Mouse (Mus musculus) MEL (cell line): ENCODE results near the gene Nrbp1. TPM values are rescaled to one million over a fixed set of nuclear protein-coding genes. Genes with fewer than 3 reads are reported as not detected.

ENCODE experiments used
- DNase-seq: peaks from one replicate; pipeline ENCODE4 v3.0.0; 2011; ENCODE audit warnings: low read depth, low spot score
- H3K27ac ChIP-seq: 2 replicates; pipeline ENCODE4 v1.5.1; 2012; ENCODE audit warnings: low read depth, mild to moderate bottlenecking, control low read depth, low read length, moderate library complexity; ENCODE audit not compliant: control insufficient read depth
- H3K27me3 ChIP-seq, 2 experiments: fragments of 150-350 bp in 1 of 2; sonication (generic) in 1 of 2; 2 replicates each; pipeline ENCODE4 v1.6.1; 2012; ENCODE audit warnings: low read length in 2 of 2, mild to moderate bottlenecking in 2 of 2, improper control_type of control experiment in 1 of 2, moderate library complexity in 1 of 2; ENCODE audit not compliant: insufficient read depth in 2 of 2, control insufficient read depth in 1 of 2
- H3K36me3 ChIP-seq, 2 experiments: 2 replicates each; pipeline ENCODE4 v1.6.1; 2012 to 2014; ENCODE audit warnings: low read length in 2 of 2, improper control_type of control experiment in 1 of 2, inconsistent platforms in 1 of 2, mild to moderate bottlenecking in 1 of 2; ENCODE audit not compliant: insufficient read depth in 2 of 2, control insufficient read depth in 1 of 2
- H3K4me1 ChIP-seq, 2 experiments: fragments of 150-350 bp in 1 of 2; sonication (generic) in 1 of 2; 2 replicates each; pipeline ENCODE4 v1.6.1; 2012; ENCODE audit warnings: low read length in 2 of 2, improper control_type of control experiment in 1 of 2, mild to moderate bottlenecking in 1 of 2; ENCODE audit not compliant: insufficient read depth in 2 of 2, control insufficient read depth in 1 of 2
- H3K4me3 ChIP-seq, 2 experiments: fragments of 150-350 bp in 1 of 2; sonication (generic) in 1 of 2; 2 replicates each; pipeline ENCODE4 v1.5.1; 2012; ENCODE audit warnings: low read depth in 2 of 2, low read length in 2 of 2, mild to moderate bottlenecking in 2 of 2, moderate library complexity in 2 of 2, control low read depth in 1 of 2, improper control_type of control experiment in 1 of 2; ENCODE audit not compliant: control insufficient read depth in 1 of 2, insufficient read depth in 1 of 2
- H3K79me2 ChIP-seq: 2 replicates; pipeline ENCODE4 v1.6.1; 2012; ENCODE audit warnings: mild to moderate bottlenecking, low read length, moderate library complexity; ENCODE audit not compliant: control insufficient read depth, poor library complexity, insufficient read depth
- H3K9ac ChIP-seq: 2 replicates; pipeline ENCODE4 v1.6.1; 2012; ENCODE audit warnings: low read depth, mild to moderate bottlenecking, control low read depth, low read length, moderate library complexity; ENCODE audit not compliant: control insufficient read depth, poor library complexity, severe bottlenecking
- H3K9me3 ChIP-seq: fragments of 150-350 bp; sonication (generic); replicated peaks from 2 replicates; pipeline ENCODE4 v1.6.1; 2012; ENCODE audit warnings: mild to moderate bottlenecking, low read length, improper control_type of control experiment, moderate library complexity; ENCODE audit not compliant: insufficient read depth
- CTCF ChIP-seq, 3 experiments: IDR thresholded peaks in 2 of 3; conservative IDR thresholded peaks in 1 of 3; 2 replicates each; pipeline ENCODE4 v1.5.1; 2011 to 2012; ENCODE audit warnings: low read length in 3 of 3, low read depth in 2 of 3, mild to moderate bottlenecking in 2 of 3, improper control_type of control experiment in 1 of 3, inconsistent platforms in 1 of 3, mixed read lengths in 1 of 3, moderate library complexity in 1 of 3; ENCODE audit not compliant: control insufficient read depth in 1 of 3, insufficient read depth in 1 of 3, poor library complexity in 1 of 3, severe bottlenecking in 1 of 3
- E2F4 ChIP-seq: IDR thresholded peaks from 2 replicates; pipeline ENCODE4 v1.6.1; 2011; ENCODE audit warnings: low read depth, low read length, improper control_type of control experiment, borderline replicate concordance
- ELF1 ChIP-seq: IDR thresholded peaks from 2 replicates; pipeline ENCODE4 v1.6.1; 2014; ENCODE audit warnings: low read depth, mild to moderate bottlenecking, inconsistent platforms, low read length, improper control_type of control experiment, moderate library complexity
- EP300 ChIP-seq, 2 experiments: IDR thresholded peaks; 2 replicates each; pipeline ENCODE4 v1.6.1; 2011; ENCODE audit warnings: improper control_type of control experiment in 2 of 2, low read length in 2 of 2, low read depth in 1 of 2, mild to moderate bottlenecking in 1 of 2
- ETS1 ChIP-seq: IDR thresholded peaks from 2 replicates; pipeline ENCODE4 v1.6.1; 2012; ENCODE audit warnings: low read depth, mild to moderate bottlenecking, inconsistent platforms, low read length, improper control_type of control experiment, moderate library complexity
- JUND ChIP-seq: IDR thresholded peaks from 2 replicates; pipeline ENCODE4 v1.6.1; 2011; ENCODE audit warnings: low read depth, mild to moderate bottlenecking, improper control_type of control experiment, low read length
- KAT2A ChIP-seq: conservative IDR thresholded peaks from 2 replicates; pipeline ENCODE4 v1.6.1; 2012; ENCODE audit warnings: low read depth, low read length, improper control_type of control experiment, inconsistent platforms
- MAFK ChIP-seq: IDR thresholded peaks from 2 replicates; pipeline ENCODE4 v1.6.1; 2011; ENCODE audit warnings: low read depth, mild to moderate bottlenecking, low read length, improper control_type of control experiment, borderline replicate concordance
- MAX ChIP-seq: IDR thresholded peaks from 2 replicates; pipeline ENCODE4 v1.6.1; 2011; ENCODE audit warnings: low read length, improper control_type of control experiment
- MAZ ChIP-seq: IDR thresholded peaks from 2 replicates; pipeline ENCODE4 v1.6.1; 2012; ENCODE audit warnings: low read depth, mild to moderate bottlenecking, inconsistent platforms, low read length, improper control_type of control experiment
- MXI1 ChIP-seq: IDR thresholded peaks from 2 replicates; pipeline ENCODE4 v1.6.1; 2011; ENCODE audit warnings: mild to moderate bottlenecking, low read depth, low read length, improper control_type of control experiment
- MYB ChIP-seq: IDR thresholded peaks from 2 replicates; pipeline ENCODE4 v1.6.1; 2011; ENCODE audit warnings: mild to moderate bottlenecking, low read depth, low read length, improper control_type of control experiment
- NELFE ChIP-seq: IDR thresholded peaks from 2 replicates; pipeline ENCODE4 v1.6.1; 2011; ENCODE audit warnings: low read depth, low read length, improper control_type of control experiment
- NRF1 ChIP-seq: IDR thresholded peaks from 2 replicates; pipeline ENCODE4 v1.6.1; 2014; ENCODE audit warnings: low read depth, mild to moderate bottlenecking, inconsistent platforms, low read length, improper control_type of control experiment, moderate library complexity; ENCODE audit not compliant: poor library complexity, insufficient read depth, severe bottlenecking
- POLR2AphosphoS5 ChIP-seq: IDR thresholded peaks from 2 replicates; pipeline ENCODE4 v1.6.1; 2012; ENCODE audit warnings: low read depth, borderline replicate concordance, mild to moderate bottlenecking, inconsistent platforms, low read length, moderate library complexity, mixed read lengths
- RAD21 ChIP-seq: IDR thresholded peaks from 2 replicates; pipeline ENCODE4 v1.6.1; 2011; ENCODE audit warnings: mild to moderate bottlenecking, low read depth, low read length, improper control_type of control experiment
- RCOR1 ChIP-seq: IDR thresholded peaks from 2 replicates; pipeline ENCODE4 v1.6.1; 2012; ENCODE audit warnings: low read depth, mild to moderate bottlenecking, inconsistent platforms, low read length, improper control_type of control experiment
- SMC3 ChIP-seq: IDR thresholded peaks from 2 replicates; pipeline ENCODE4 v1.6.1; 2011; ENCODE audit warnings: low read depth, low read length, improper control_type of control experiment
- TAL1 ChIP-seq: IDR thresholded peaks from 2 replicates; pipeline ENCODE4 v1.6.1; 2012; ENCODE audit warnings: mild to moderate bottlenecking, inconsistent platforms, low read length, moderate library complexity, mixed read lengths
- TBP ChIP-seq: IDR thresholded peaks from 2 replicates; pipeline ENCODE4 v1.8.0; 2011; ENCODE audit warnings: low read depth, low read length, improper control_type of control experiment
- TCF12 ChIP-seq: IDR thresholded peaks from 2 replicates; pipeline ENCODE4 v1.6.1; 2014; ENCODE audit warnings: low read depth, mild to moderate bottlenecking, inconsistent platforms, low read length, improper control_type of control experiment, moderate library complexity
- USF1 ChIP-seq: IDR thresholded peaks from 2 replicates; pipeline ENCODE4 v1.6.1; 2014; ENCODE audit warnings: low read depth, mild to moderate bottlenecking, inconsistent platforms, low read length, improper control_type of control experiment, moderate library complexity
- USF2 ChIP-seq, 2 experiments: IDR thresholded peaks; 2 replicates each; pipeline ENCODE4 v1.6.1; 2011 to 2012; ENCODE audit warnings: improper control_type of control experiment in 2 of 2, low read length in 2 of 2, borderline replicate concordance in 1 of 2, inconsistent platforms in 1 of 2, low read depth in 1 of 2, mild to moderate bottlenecking in 1 of 2; ENCODE audit not compliant: insufficient read depth in 1 of 2
- ZC3H11A ChIP-seq: IDR thresholded peaks from 2 replicates; pipeline ENCODE4 v1.6.1; 2012; ENCODE audit warnings: low read depth, mild to moderate bottlenecking, inconsistent platforms, low read length, improper control_type of control experiment
- ZKSCAN1 ChIP-seq: IDR thresholded peaks from 2 replicates; pipeline ENCODE4 v1.6.1; 2012; ENCODE audit warnings: low read depth, mild to moderate bottlenecking, inconsistent platforms, low read length, improper control_type of control experiment, moderate library complexity
- ZMIZ1 ChIP-seq: IDR thresholded peaks from 2 replicates; pipeline ENCODE4 v1.6.1; 2012; ENCODE audit warnings: low read depth, mild to moderate bottlenecking, inconsistent platforms, low read length, improper control_type of control experiment, moderate library complexity
- polyA plus RNA-seq, 2 experiments: library from polyadenylated mRNA; stranded (reverse) in 1 of 2; unstranded in 1 of 2; fragments of >175 nt in 1 of 2; fragments of >200 nt in 1 of 2; gene quantifications; 2 replicates each; pipeline versions ENCODE4 v1.2.1 to v1.2.4; 2012; ENCODE audit warnings: low replicate concordance in 2 of 2, low read depth in 1 of 2; ENCODE audit not compliant: insufficient read length in 2 of 2, insufficient read depth in 1 of 2, missing spikeins in 1 of 2
- total RNA-seq: library from RNA; depleted of rRNA; stranded (reverse); fragments of 300-350 nt; gene quantifications from 2 replicates; pipeline ENCODE4 v1.2.3, GENCODE M21; 2012

Nrbp1 gene
- total and polyA plus RNA-seq, 3 experiments: 42.0 to 55.2 TPM; not detected in 1

- peak; percentile 72; the same call in 1 of the 2 replicates for TF ChIP-seq TCF12
- TF ChIP-seq ZKSCAN1: peak; percentile 93
- TF ChIP-seq SMC3: peak; percentile 20; the same call in 1 of the 2 replicates
- peak; percentile 75 for TF ChIP-seq MAX
- peak; percentile 88 for TF ChIP-seq MXI1
- TF ChIP-seq USF2 (IDR thresholded peaks at IDR 0.05; ENCODE audit: borderline replicate concordance in 1 of 2, insufficient read depth in 1 of 2, low read depth in 1 of 2, low read length in 2 of 2): no peak
- peak; percentile 97 for TF ChIP-seq MAZ
- TF ChIP-seq USF1: peak; percentile 82
- no peak for TF ChIP-seq TAL1
- peak; percentile 100 for TF ChIP-seq ELF1
- TF ChIP-seq MYB: peak; percentile 44; the same call in 1 of the 2 replicates
- TF ChIP-seq JUND: no peak
- peak; percentile 70 for TF ChIP-seq TBP
- no peak; the same call in 1 of the 2 replicates for TF ChIP-seq MAFK
- peak; percentile 56; the same call in 1 of the 2 replicates for TF ChIP-seq RCOR1
- peak in 1 of 2 experiments; percentile 60; a peak in 2 of 4 replicates for TF ChIP-seq EP300 (IDR thresholded peaks at IDR 0.05; ENCODE audit: low read depth in 1 of 2, low read length in 2 of 2)
- no peak; the same call in 1 of the 2 replicates for TF ChIP-seq E2F4
- peak; percentile 77 for TF ChIP-seq ETS1
- TF ChIP-seq RAD21: no peak
- no peak for TF ChIP-seq CTCF (IDR thresholded peaks at IDR 0.05 in 2 of 3, conservative IDR thresholded peaks at IDR 0.05 in 1 of 3; ENCODE audit: control insufficient read depth in 1 of 3, insufficient read depth in 1 of 3, low read depth in 2 of 3, low read length in 3 of 3, poor library complexity in 1 of 3, severe bottlenecking in 1 of 3)
Observed at GRCm38 (mm10) chr5:31201742-31202590, 38.7 kb upstream of the Nrbp1 start, which contains the start of gene Zfp513 (continued).

GRCm38 (mm10) chr5:31202933-31203332, 37.7 kb upstream of the Nrbp1 start:
- no peak for TF ChIP-seq NELFE
- no peak for TF ChIP-seq SMC3
- no peak for TF ChIP-seq MAX
- TF ChIP-seq NRF1: no peak
- no peak for TF ChIP-seq USF2 (IDR thresholded peaks at IDR 0.05; ENCODE audit: borderline replicate concordance in 1 of 2, insufficient read depth in 1 of 2, low read depth in 1 of 2, low read length in 2 of 2)
- no peak for TF ChIP-seq KAT2A
- no peak for TF ChIP-seq ZC3H11A
- TF ChIP-seq POLR2AphosphoS5: no peak
- TF ChIP-seq TBP: no peak
- no peak for TF ChIP-seq ETS1
- TF ChIP-seq E2F4: no peak
- TF ChIP-seq ZMIZ1: no peak
- H3K4me1 ChIP-seq: no peaks in the 10 kb centered on the region; a peak in 1 of 4 replicates
- no peaks in the 10 kb centered on the region for H3K27me3 ChIP-seq
- no peak overlapping the region for H3K4me3 ChIP-seq
- H3K79me2 ChIP-seq: peaks cover 18% of the 10 kb centered on the region
- no peak for DNase-seq
- no peaks in the 10 kb centered on the region for H3K9me3 ChIP-seq
- peak overlapping the region; percentile 71 for H3K27ac ChIP-seq
- no peak overlapping the region; the same call in 1 of the 2 replicates for H3K9ac ChIP-seq
- H3K36me3 ChIP-seq: peaks cover 10 to 37% of the 10 kb centered on the region in 2 experiments
